Mouse (Mus musculus): ENCODE results near the gene Senp6.

Gene Senp6

GRCm38 (mm10) chr9:80172396-80173222, 105.9 kb downstream of the Senp6 start:
- no peak for DNase-seq (ENCODE audit: low read depth)

- DNase-seq (ENCODE audit: low read depth): no peak
Measured at GRCm38 (mm10) chr9:80173629-80174028, 106.9 kb downstream of the Senp6 start.

GRCm38 (mm10) chr9:80176696-80177478, 110.2 kb downstream of the Senp6 start:
- peak; percentile 38 for DNase-seq (ENCODE audit: low read depth)

- DNase-seq (ENCODE audit: low read depth): no peak
Measured at GRCm38 (mm10) chr9:80178670-80179069, 112.0 kb downstream of the Senp6 start.

GRCm38 (mm10) chr9:80179688-80180087, 113.0 kb downstream of the Senp6 start:
- DNase-seq (ENCODE audit: low read depth): no peak

GRCm38 (mm10) chr9:80180771-80181170, 114.1 kb downstream of the Senp6 start:
- no peak for DNase-seq (ENCODE audit: low read depth)

- DNase-seq (ENCODE audit: low read depth): no peak
Measured at GRCm38 (mm10) chr9:80181692-80182091, 115.0 kb downstream of the Senp6 start.

GRCm38 (mm10) chr9:80184138-80184537, 117.4 kb downstream of the Senp6 start:
- DNase-seq (ENCODE audit: low read depth): no peak

GRCm38 (mm10) chr9:80185737-80186136, 119.0 kb downstream of the Senp6 start:
- DNase-seq (ENCODE audit: low read depth): no peak

GRCm38 (mm10) chr9:80186693-80187092, 120.0 kb downstream of the Senp6 start:
- DNase-seq (ENCODE audit: low read depth): no peak

- DNase-seq (ENCODE audit: low read depth): no peak
Measured at GRCm38 (mm10) chr9:80188324-80188893, 121.7 kb downstream of the Senp6 start.

- no peak for DNase-seq (ENCODE audit: low read depth)
Measured at GRCm38 (mm10) chr9:80191240-80191639, 124.5 kb downstream of the Senp6 start.

- DNase-seq (ENCODE audit: low read depth): no peak
Measured at GRCm38 (mm10) chr9:80192324-80192723, 125.6 kb downstream of the Senp6 start.

GRCm38 (mm10) chr9:80194446-80194845, 127.7 kb downstream of the Senp6 start:
- DNase-seq (ENCODE audit: low read depth): no peak
